Mouse (Mus musculus): ENCODE data around the gene Adprh. TPM values are rescaled to one million over a fixed set of nuclear protein-coding genes. Genes with fewer than 3 reads are reported as not detected.
"Not testable (repeated sequence)": the region's sequence is repeated elsewhere in the genome, so short reads cannot be mapped to it uniquely, and the experiment has no call there.

Gene Adprh
- total RNA-seq (2021), result 10 to 100 TPM; 32.4 to 33.1 TPM
- long read RNA-seq, experiment 1, transcript Adprh-201 (4 exons, 2,966 nt), result major isoform, 109 of 117 reads
- long read RNA-seq, experiment 1, partial matches to known transcripts, result 8 of 117 reads
- long read RNA-seq, experiment 1, other reads (novel, unspliced or antisense), result 0 of 117 reads
- long read RNA-seq, experiment 2, transcript Adprh-201 (4 exons, 2,966 nt), result major isoform, 123 of 131 reads
- long read RNA-seq, experiment 2, partial matches to known transcripts, result 6 of 131 reads
- long read RNA-seq, experiment 2, other reads (novel, unspliced or antisense), result 2 of 131 reads

DNA sequence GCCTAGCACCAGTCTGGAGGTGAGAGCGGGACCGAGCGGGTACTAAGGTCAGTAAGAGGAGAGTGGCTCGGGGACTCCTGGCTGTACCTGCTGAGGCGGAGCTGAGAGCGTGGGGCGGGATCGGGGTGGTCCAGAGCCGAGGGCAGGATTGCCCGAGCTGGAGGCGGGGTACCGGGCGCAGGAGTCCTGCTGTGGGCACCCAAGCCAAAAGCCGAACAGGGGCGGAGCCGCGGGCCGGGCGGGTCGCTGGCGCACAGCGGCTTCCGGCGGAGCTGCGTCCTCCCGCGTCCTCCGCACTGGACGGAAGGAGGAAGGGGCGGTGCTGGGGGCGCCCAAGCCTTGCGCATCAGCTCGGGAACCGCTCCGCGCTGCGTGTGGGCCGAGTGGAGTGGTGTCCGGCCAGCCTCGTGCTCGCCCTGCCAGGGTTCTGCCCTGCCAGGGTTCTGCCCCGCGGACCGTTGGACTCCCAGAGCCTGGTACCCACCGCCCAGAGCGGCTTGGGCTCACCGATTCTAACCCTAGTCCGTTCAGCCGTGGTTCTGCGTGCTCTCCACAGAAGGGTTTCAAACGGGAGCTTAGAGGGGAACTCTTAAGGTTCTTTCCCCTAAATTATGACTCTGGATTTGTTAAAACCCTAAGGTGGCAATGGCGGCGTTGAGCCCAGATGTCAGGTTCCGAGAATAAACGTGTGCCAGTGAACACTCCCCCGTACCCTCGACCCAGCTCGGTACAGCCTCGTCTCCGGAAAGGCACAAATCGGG, at the start of gene Adprh:
Adprh (minus strand) TSS at position 262 of the 761 bp plus-strand sequence.
- DNase-seq, result peak; percentile 92

DNA sequence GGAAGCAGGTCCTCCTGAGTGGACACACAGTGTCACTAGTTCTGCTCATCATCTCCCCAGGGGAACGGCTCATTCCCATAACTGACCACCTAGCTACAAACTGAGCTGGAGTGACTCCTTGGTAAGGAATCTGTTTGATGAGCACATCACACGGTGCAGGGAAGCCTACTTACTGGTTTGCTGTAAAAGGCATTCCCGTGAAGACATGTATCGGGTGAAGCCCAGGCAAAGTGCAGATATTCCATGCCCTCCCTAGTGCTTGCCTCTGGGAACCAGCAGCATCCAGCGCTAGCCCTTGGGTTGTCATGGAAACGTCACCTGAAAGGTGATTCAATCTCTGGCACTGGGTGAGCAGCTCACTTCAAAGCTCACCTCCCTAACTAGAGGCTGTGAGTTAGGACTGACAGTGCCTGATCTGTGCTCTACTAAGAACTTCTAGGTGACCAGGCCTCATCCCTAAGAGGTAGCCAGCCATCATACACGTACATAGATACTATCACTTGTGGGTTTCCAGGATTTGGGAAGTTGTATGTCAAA, 44.2 kb upstream of the Adprh start:
- no peak for DNase-seq

DNA sequence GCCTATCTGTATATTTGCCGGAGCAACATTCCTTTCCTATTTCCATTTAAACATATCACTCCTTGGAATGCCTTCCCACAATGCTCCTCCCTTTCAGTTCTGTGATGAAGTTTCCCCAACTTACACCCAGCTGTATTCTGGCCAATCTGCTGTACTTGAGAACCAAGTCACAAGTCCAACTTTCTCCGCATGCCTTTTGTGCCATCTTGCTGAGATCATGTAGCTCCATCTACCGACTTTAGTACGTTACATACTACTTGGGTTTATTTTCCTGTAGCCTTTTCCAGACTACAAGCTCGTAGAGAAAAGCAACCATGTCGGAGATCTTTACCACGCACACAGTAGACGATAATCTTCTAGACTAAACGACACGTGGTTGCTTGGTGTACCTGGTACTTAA, 41.4 kb upstream of the Adprh start:
- DNase-seq, result no peak

DNA sequence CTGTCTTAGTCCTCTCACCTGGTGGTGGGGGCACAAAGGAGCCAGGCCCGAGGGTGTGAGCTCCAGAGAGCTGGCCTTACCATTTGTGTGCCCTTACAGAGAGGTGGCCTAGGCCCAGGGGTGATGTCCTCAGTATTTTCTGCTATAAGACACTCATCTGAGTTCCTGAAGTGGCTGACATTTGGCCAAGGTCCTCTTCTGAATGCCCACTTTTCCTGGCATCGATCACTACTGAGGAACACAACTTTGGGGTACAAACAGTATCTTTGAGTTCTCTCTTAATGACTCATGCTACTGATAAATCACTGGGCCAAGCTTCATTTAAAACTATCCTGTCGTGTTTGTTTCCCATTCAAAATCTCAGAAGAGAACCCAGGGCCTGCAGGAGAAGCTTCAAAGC, 40.0 kb upstream of the Adprh start:
- no peak for DNase-seq

DNA sequence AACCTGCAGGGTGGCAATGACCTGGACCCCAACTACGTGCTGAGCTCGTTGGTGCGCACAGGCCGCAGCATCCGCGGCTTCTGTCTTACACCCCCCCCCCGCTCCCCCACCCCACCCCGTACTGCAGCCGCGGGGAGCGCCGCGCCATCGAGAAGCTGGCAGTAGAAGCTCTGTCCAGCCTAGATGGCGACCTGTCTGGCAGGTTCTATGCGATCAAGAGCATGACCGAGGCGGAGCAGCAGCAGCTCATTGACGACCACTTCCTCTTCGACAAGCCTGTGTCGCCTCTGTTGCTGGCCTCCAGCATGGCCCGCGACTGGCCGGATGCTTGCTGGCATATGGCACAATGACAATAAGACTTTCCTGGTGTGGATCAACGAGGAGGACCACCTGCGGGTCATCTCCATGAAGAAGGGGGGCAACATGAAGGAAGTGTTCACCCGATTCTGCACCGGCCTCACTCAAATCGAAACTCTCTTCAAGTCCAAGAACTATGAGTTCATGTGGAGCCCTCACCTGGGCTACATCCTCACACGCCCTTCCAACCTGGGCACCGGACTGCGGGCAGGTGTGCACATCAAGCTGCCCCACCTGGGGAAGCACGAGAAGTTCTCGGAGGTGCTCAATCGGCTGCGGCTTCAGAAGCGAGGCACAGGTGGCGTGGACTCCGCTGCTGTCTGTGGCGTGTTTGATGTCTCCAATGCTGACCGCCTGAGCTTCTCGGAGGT, 31.2 kb upstream of the Adprh start:
- DNase-seq, result no peak

DNA sequence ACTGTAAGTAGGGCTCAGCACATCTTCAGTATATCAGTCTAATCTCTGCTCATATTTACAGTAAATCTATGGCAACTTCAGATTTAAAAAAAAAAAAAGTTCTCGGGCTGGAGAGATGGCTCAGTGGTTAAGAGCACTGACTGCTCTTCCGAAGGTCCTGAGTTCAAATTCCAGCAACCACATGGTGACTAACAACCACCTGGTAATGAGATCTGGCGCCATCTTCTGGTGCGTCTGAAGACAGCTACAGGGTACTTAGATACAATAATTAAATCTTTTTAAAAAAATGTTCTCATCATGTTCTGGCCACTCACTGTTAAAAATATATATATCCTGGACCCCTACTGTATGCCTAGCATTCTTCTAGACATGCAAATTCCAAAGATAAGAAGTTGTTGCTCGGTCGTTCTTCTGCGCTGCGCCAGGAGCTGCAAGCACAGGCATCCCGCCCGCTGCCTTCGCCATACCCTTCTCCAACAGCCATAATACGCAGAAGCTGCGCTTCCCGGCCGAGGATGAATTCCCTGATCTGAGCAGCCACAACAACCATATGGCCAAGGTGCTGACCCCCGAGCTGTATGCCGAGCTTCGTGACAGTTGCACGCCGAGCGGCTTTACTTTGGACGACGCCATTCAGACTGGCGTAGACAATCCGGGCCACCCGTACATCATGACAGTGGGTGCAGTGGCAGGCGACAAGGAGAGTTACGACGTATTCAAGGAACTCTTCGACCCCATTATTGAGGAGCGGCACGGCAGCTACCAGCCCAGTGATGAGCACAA, 30.5 kb upstream of the Adprh start:
- peak; percentile 38 for DNase-seq

DNA sequence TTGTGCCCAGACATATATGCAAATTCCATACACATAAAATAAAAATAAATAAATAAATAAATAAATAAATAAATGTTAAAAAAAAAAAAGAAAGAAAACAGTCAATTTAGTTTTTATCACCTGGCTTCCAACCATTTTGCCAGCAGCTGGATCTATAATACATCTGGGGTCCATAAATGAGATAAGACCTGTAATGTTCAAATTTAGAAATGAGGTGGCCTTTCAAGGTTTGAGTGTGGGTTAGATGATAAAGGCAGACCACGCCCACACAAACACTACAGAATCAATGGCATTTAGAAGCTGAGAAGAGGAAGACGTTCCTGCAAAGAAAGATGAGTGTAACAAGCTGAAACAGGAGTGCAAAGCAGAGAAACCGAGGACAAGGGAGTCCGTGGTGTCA, 28.8 kb upstream of the Adprh start:
- DNase-seq, result no peak

DNA sequence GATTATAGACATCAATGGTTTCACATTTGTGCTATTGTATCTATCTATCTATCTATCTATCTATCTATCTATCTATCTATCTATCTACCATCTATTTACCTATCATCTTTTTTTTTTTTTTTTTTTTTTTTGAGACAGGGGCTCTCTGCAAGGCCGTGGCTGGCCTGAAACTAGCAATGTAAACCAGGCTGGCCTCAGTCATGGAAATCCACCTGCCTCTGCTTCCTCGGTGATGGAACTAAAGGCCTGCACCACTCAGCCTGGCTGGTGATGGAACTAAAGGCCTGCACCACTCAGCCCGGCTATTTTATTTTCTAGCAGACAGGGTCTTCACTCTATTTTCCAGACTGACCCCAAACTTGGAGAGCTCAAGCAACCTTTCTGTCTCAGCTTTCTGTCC, 25.8 kb upstream of the Adprh start:
- DNase-seq, result no peak

DNA sequence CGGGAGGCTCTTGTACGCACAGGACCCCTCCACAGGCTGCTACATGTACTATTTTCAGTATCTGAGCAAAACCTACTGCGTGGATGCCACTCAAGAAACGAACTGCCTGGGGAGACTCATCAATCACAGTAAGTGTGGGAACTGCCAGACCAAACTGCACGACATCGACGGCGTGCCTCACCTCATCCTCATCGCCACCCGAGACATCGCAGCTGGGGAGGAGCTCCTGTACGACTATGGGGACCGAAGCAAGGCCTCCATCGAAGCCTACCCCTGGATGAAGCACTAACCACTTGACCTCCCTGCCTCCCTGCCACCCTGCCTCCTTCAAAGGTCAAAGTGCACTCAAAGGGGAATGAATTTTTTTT, 24.7 kb upstream of the Adprh start:
- not testable (repeated sequence) for DNase-seq

DNA sequence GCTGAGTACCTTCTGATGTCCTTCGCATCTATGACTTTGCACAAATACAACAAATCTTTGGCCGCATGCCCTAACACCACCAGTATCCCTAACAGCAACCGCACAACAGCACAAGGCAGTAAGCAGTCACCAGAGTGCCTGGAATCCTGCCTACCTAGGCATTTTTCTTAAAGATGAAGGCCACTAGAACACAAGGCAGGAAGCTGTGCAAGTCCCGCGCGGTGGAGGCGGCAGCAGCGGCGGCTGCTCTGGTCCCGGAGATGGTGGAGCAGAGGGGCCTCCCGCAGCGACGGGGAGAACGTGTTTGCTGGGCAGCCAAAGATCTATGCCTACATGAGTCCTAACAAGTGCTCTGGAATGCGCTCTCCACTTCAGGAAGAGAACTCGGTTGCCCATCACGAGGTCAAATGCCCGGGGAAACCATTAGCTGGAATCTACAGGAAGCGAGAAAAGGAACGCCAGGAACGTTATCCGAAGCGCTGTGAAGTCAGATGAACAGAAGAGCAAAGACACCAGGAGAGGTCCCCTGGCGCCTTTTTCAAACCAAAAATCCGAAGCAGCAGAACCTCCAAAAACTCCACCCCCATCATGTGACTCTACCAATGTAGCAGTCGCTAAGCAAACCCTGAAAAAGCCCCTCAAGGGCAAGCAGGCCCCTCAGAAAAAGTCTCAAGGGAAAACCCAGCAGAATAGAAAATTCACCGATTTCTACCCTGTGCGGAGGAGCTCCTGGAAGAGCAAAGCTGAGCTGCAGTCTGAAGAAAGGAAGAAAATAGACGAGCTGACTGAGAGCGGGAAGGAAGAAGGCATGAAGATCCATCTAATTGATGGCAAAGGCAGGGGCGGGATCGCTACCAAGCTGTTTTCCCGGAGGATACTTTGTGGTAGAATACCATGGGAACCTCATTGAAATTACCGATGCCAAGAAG, 24.1 kb upstream of the Adprh start:
- DNase-seq, result peak; percentile 24

DNA sequence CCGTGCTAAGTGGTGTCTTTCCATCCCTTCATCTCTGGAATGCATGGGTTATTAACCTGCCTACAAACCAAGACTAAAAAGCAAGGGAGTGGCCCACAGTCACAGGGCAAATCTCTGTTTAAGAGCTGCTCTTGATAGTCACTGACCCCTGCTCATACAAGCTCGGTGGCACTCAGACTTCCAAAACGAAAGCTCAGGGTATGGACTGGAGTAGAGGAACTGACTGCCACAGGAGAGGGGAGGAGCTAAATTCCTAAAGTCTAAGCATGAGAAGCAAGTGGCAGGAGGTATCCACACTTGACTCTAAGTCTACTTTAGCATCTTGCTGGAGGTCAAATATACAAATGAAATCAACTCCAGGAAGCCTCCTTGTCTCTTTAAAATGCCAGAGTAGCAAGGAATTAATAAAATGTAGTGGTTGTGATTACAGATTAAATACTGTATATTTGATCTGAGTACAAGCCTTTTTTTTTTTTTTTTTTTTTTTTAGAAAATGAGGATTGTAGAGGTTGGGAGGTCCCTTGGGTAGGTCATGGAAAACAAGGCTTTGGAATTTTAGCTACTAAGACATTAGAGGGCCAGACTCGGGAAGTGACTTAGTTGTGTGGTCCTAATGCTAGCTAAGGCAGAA, 23.3 kb upstream of the Adprh start:
- no peak for DNase-seq

DNA sequence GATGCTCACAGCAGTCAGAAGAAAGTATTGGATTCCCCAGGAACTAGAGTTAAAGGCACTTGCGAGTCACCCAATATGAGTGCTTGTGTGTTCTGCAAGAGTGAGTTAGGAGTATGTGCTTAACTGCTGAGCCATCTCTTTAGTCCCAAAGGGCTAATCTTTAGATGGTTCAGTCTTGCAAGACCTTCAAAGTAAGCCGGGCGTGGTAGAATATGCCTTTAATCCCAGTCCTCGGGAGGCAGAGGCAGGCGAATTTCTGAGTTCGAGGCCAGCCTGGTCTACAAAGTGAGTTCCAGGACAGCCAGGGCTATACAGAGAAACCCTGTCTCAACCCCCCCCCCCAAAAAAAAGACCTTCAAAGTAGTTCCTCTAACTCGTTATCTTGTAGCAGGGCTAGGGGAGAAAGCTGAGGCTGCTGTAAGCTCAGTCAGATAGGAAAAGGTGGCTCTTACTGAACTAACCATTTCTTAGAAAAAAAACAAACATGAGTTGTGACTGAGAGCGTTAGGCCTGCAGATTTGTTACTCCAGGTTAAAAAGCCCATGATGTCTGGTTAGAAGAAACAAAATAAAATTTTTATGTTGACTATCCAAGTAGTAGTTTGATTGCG, 22.3 kb upstream of the Adprh start:
- no peak for DNase-seq

DNA sequence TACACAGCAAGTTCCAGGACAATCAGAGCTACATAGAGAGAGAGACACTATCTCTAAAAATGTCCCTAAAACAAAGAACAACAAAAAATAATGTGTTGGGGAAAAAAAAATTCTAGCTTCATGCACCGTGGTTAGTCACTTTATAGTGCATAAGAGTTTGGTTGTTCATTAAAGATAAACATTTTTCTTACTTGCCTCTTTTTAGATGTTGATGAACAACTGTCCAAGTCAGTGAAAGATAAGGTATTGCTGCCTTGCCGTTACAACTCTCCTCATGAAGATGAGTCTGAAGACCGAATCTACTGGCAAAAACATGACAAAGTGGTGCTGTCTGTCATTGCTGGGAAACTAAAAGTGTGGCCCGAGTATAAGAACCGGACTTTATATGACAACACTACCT, 21.2 kb upstream of the Adprh start:
- DNase-seq, result no peak

DNA sequence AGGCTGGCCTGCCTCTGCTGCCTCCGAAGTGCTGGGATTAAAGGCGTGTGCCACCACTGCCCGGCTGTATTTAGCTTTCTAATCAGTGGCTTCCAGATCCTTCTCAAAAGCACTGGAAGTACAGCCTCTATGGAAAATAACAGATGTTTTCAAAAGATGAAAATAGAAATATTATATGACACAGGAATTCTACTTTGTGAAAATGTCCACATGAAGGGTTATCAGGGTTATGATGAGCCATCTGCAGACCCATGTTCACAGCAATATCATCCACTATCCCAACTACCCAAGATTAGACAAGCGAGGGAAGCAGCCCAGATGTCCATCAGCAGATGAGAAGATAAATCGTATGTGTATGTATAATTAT, 20.0 kb upstream of the Adprh start:
- no peak for DNase-seq

DNA sequence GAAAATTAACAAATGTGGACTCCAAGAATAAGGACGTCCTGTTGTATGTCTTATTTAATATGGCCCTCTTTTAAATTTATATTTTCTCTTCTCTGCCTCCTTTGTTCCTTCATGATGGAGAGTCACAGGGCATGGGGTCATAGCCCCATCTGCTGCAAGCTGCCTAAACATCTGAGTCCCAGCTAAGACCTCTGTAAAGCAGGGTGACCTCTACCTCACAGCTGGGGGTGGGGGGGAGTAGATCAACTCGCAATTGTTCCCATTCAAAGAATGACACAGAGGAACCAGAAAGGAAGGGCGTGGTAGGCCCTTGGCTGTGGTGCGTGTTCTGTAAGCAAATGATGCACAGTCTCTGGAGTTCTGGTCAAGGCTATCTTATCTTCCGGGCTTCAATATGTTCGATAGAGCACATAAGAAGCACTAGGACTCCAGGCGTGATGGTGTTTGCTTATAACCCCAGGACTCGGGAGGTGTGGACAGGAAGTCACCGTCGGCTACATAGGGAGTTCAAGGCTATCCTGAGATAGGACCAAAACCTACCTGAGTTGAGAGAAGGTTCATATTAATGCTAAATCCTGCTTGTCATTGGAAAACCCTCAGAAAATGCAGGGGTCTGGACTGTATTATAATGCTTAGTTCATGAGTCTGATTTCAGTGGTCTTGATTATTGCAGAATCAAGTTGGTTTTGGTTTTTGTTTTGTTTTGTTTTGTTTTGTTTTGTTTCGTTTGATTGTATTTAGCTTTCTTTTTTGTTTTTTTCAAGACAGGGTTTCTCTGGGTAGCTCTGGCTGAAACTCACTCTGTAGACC, 19.4 kb upstream of the Adprh start:
- no peak for DNase-seq

DNA sequence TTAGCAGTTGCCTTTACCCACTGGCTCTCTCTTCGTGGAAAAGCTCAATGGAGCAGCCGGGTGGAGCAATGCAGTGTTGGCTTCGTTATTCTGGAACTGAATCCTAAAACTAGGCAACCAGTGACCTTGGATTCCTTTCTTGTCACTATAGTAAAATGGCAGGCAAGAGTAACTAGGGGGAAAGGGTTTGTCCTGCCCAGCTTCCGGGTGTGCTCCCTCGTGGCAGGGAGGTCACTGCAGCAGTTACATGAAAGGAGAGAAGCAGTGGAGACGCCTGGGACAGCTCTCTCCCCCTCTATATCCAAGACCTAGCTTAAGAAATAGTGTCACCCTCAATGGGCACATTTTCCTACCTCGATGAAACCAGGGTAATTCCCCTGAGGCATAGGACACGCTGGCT, 16.9 kb upstream of the Adprh start:
- no peak for DNase-seq

DNA sequence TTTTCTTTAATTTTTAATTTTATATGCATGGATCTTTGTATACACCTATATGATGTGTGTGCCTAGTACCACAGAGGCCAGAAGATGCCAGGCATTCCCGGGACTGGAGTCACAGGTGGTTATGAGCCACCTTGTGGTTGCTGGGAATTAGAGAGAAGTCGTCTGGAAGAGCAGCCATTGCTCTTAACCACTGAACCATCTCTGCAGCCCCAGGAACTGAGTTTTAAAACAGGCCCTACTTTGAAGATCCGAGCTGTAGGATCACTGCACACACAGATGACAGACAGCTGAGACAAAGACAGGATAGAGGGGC, 16.2 kb upstream of the Adprh start:
- DNase-seq, result no peak

DNA sequence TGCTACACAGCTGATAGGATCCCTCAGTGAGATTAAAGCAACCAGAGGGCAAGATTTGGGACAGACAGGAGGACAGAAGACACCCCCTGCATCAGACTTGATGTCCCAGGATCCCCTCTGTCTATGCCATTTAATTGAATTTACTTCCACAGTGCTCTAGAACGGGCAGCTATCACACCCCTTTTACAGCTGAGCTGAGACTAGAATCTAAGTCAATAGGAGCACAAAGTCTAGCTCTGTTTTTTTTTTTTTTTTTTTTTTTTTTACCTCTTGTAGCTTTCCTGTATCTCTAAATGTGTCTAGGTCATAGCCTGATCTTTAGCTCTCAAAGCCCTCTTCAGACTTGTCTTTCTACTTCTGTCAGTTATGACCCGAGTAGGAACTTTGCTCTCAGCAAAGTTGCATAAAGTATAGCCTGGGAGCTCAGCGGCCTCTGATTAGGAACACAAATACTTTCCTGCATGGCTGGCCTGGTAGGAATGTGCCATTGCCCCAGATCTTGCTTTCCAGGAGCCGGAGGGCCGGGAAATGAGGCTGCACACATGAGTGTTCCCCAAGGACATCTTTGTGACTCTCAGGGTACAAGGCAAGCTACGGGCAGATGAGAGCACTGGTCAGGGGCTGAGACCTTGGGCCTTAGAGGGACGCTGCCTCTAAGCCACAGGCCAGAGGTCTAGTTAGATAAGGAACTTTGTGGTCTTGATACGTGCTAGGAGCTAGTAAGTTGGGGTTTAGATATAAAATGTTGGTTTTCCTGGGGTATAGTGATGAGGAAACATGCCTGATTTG, 15.6 kb upstream of the Adprh start:
- DNase-seq, result no peak
